Mouse (Mus musculus) ovary, postnatal 10 days (tissue): ENCODE data around the gene Trim14.
"Not testable (repeated sequence)": the region's sequence is repeated elsewhere in the genome, so short reads cannot be mapped to it uniquely, and the experiment has no call there.

Source experiments
- DNase-seq: peaks from one replicate; pipeline ENCODE4 v3.0.0; 2022; ENCODE audit warnings: low spot score

Trim14 gene

GRCm38 (mm10) chr4:46535840-46536361, at the start of gene Trim14:
TSS of gene Trim14 (minus strand) at chr4:46536141.
- DNase-seq, result no peak

GRCm38 (mm10) chr4:46585041-46585810, 49.3 kb upstream of the Trim14 start:
- no peak for DNase-seq

- not testable (repeated sequence) for DNase-seq
Observed at GRCm38 (mm10) chr4:46584536-46584935, 48.6 kb upstream of the Trim14 start.

GRCm38 (mm10) chr4:46584084-46584483, 48.1 kb upstream of the Trim14 start:
- not testable (repeated sequence) for DNase-seq

- DNase-seq, result not testable (repeated sequence)
Observed at GRCm38 (mm10) chr4:46582024-46582423, 46.1 kb upstream of the Trim14 start.

GRCm38 (mm10) chr4:46581577-46581976, 45.6 kb upstream of the Trim14 start:
- not testable (repeated sequence) for DNase-seq

GRCm38 (mm10) chr4:46580799-46581243, 44.9 kb upstream of the Trim14 start:
- DNase-seq, result not testable (repeated sequence)

GRCm38 (mm10) chr4:46578796-46579346, 42.9 kb upstream of the Trim14 start:
- DNase-seq, result not testable (repeated sequence)

- DNase-seq, result no peak
Observed at GRCm38 (mm10) chr4:46578228-46578627, 42.3 kb upstream of the Trim14 start.

- DNase-seq, result not testable (repeated sequence)
Observed at GRCm38 (mm10) chr4:46575509-46576284, 39.8 kb upstream of the Trim14 start.

GRCm38 (mm10) chr4:46574841-46575240, 38.9 kb upstream of the Trim14 start:
- DNase-seq, result no peak

- DNase-seq, result no peak
Observed at GRCm38 (mm10) chr4:46574024-46574753, 38.2 kb upstream of the Trim14 start.

- DNase-seq, result no peak
Observed at GRCm38 (mm10) chr4:46572616-46573015, 36.7 kb upstream of the Trim14 start.

- DNase-seq, result no peak
Observed at GRCm38 (mm10) chr4:46571744-46572143, 35.8 kb upstream of the Trim14 start.

GRCm38 (mm10) chr4:46569671-46570070, 33.7 kb upstream of the Trim14 start:
- no peak for DNase-seq

- no peak for DNase-seq
Observed at GRCm38 (mm10) chr4:46568169-46568568, 32.2 kb upstream of the Trim14 start.

- DNase-seq, result no peak
Observed at GRCm38 (mm10) chr4:46566931-46567671, 31.2 kb upstream of the Trim14 start.

GRCm38 (mm10) chr4:46565393-46565955, 29.5 kb upstream of the Trim14 start:
- DNase-seq, result no peak

GRCm38 (mm10) chr4:46564247-46564646, 28.3 kb upstream of the Trim14 start:
- no peak for DNase-seq

GRCm38 (mm10) chr4:46563847-46564246, 27.9 kb upstream of the Trim14 start:
- no peak for DNase-seq

GRCm38 (mm10) chr4:46562841-46563240, 26.9 kb upstream of the Trim14 start:
- no peak for DNase-seq
